Mouse (Mus musculus) embryonic facial prominence, embryonic 14.5 days (tissue): ENCODE results near the gene Rprd1b. TPM values are rescaled to one million over a fixed set of nuclear protein-coding genes. Genes with fewer than 3 reads are reported as not detected.
A peak's percentile ranks its signal among the peaks of the same experiment; 100 is the strongest.

ENCODE experiments used
- ATAC-seq: fragments of 200-750 bp; cut with Nextera tagmentation; 2 replicates; pipeline ENCODE4 v1.8.0; 2017; ENCODE audit warnings: low read depth, moderate number of reproducible peaks, moderate TSS enrichment
- DNase-seq: peaks from one replicate; pipeline ENCODE4 v3.0.0-alpha.2; 2015; ENCODE audit warnings: low spot score
- H3K27ac ChIP-seq: fragments of 300-500 bp; sonication (generic); replicated peaks from 2 replicates; pipeline ENCODE4 v1.5.1; 2014; ENCODE audit warnings: low read depth, mild to moderate bottlenecking, low read length, moderate library complexity
- H3K27me3 ChIP-seq: fragments of 300-500 bp; sonication (generic); replicated peaks from 2 replicates; pipeline ENCODE4 v1.6.1; 2014; ENCODE audit warnings: low read length; ENCODE audit not compliant: control insufficient read depth, insufficient read depth
- H3K36me3 ChIP-seq: fragments of 300-500 bp; sonication (generic); 2 replicates; pipeline ENCODE4 v1.6.1; 2014; ENCODE audit warnings: low read length, mixed read lengths; ENCODE audit not compliant: control insufficient read depth, insufficient read depth
- H3K4me1 ChIP-seq: fragments of 300-500 bp; sonication (generic); 2 replicates; pipeline ENCODE4 v1.6.1; 2014; ENCODE audit warnings: antibody characterized with exemption, low read length; ENCODE audit not compliant: control insufficient read depth, insufficient read depth
- H3K4me2 ChIP-seq: fragments of 300-500 bp; sonication (generic); 2 replicates; pipeline ENCODE4 v1.6.1; 2014; ENCODE audit warnings: low read depth, mild to moderate bottlenecking, low read length, moderate library complexity, mixed read lengths
- H3K4me3 ChIP-seq: fragments of 300-500 bp; sonication (generic); 2 replicates; pipeline ENCODE4 v1.5.1; 2014; ENCODE audit warnings: low read depth, mild to moderate bottlenecking, low read length
- H3K9ac ChIP-seq: fragments of 300-500 bp; sonication (generic); 2 replicates; pipeline ENCODE4 v1.6.1; 2014; ENCODE audit warnings: low read depth, mild to moderate bottlenecking, low read length, moderate library complexity, mixed read lengths
- H3K9me3 ChIP-seq: fragments of 300-500 bp; sonication (generic); 2 replicates; pipeline ENCODE4 v1.6.1; 2016; ENCODE audit warnings: low read length; ENCODE audit not compliant: control insufficient read depth
- WGBS: fragments of 180-500 bp; shearing (Covaris S2); extraction: QIAGEN DNeasy Blood & Tissue Kit; methylation state at CpG from one replicate; pipeline ENCODE4 v1.1.7; 2014; 5-methylcytosine and 5-hydroxymethylcytosine counted together
- polyA plus RNA-seq: library from polyadenylated mRNA; unstranded; fragments of >200 nt; fragmentation: Nextera tagmentation; extraction: Ambion mirVana; gene quantifications from 2 replicates; pipeline ENCODE4 v1.2.1, GENCODE M21; 2014

Rprd1b gene
- polyA plus RNA-seq, 1 experiment from 2014 or later: 32.8 TPM

- Histone ChIP-seq H3K27ac (no peak overlapping the region), H3K36me3 (no peaks in the 10 kb centered on the region), H3K4me3 (no peak overlapping the region), H3K27me3 (peaks cover 11% of the 10 kb centered on the region), H3K9me3 (no peaks in the 10 kb centered on the region), H3K9ac (no peak overlapping the region), H3K4me1 (peaks cover 18% of the 10 kb centered on the region), H3K4me2 (no peak overlapping the region; the same call in 1 of the 2 replicates)
- ATAC-seq (no peak), DNase-seq (no peak)
- 46% methylated on average over 3 of the region's 3 CpGs for WGBS
Observed at GRCm38 (mm10) chr2:158143816-158144215, 115.5 kb downstream of the Rprd1b start.

- Histone ChIP-seq H3K9ac (no peak overlapping the region), H3K4me1 (peaks cover 18% of the 10 kb centered on the region), H3K27ac (no peak overlapping the region), H3K4me3 (no peak overlapping the region), H3K27me3 (peaks cover 11% of the 10 kb centered on the region), H3K9me3 (no peaks in the 10 kb centered on the region), H3K4me2 (no peak overlapping the region; the same call in 1 of the 2 replicates), H3K36me3 (no peaks in the 10 kb centered on the region)
- DNase-seq (no peak), ATAC-seq (no peak)
- WGBS: 61% methylated on average over 8 of the region's 8 CpGs
Observed at GRCm38 (mm10) chr2:158144263-158144662, 116.0 kb downstream of the Rprd1b start.

GRCm38 (mm10) chr2:158144750-158145527 lies 116.6 kb downstream of the Rprd1b start:
- H3K27ac ChIP-seq: no peak overlapping the region
- peaks cover 11% of the 10 kb centered on the region for H3K4me1 ChIP-seq
- no peaks in the 10 kb centered on the region for H3K9me3 ChIP-seq
- peaks cover 11% of the 10 kb centered on the region for H3K27me3 ChIP-seq
- H3K4me2 ChIP-seq: peak overlapping the region; percentile 73
- no peak overlapping the region for H3K9ac ChIP-seq
- WGBS: 84% methylated on average over 6 of the region's 6 CpGs
- DNase-seq (no peak), ATAC-seq (no peak)
- H3K4me3 ChIP-seq: 0 out of 2 replicates have a peak overlapping the region, but pooled peaks have one; percentile 43
- no peaks in the 10 kb centered on the region for H3K36me3 ChIP-seq

GRCm38 (mm10) chr2:158145528-158146065 lies 117.3 kb downstream of the Rprd1b start:
- Histone ChIP-seq H3K4me1 (peaks cover 8% of the 10 kb centered on the region; the same call in 1 of the 2 replicates), H3K9me3 (no peaks in the 10 kb centered on the region), H3K36me3 (no peaks in the 10 kb centered on the region), H3K27me3 (peaks cover 11% of the 10 kb centered on the region), H3K4me2 (peak overlapping the region; percentile 73), H3K27ac (no peak overlapping the region), H3K4me3 (peak overlapping the region; percentile 43), H3K9ac (peak overlapping the region; percentile 69)
- DNase-seq (no peak), ATAC-seq (no peak)
- WGBS: 63% methylated on average over 5 of the region's 5 CpGs

- Histone ChIP-seq H3K4me2 (peak within 1 kb of the TSS; percentile 73), H3K9ac (peak within 1 kb of the TSS; percentile 69), H3K36me3 (no peaks in the 10 kb centered on the region), H3K4me3 (peak within 1 kb of the TSS; percentile 43), H3K27me3 (peaks cover 11% of the 10 kb centered on the region), H3K4me1 (peaks cover 8% of the 10 kb centered on the region; the same call in 1 of the 2 replicates), H3K9me3 (no peaks in the 10 kb centered on the region), H3K27ac (no peak within 1 kb of the TSS)
- DNase-seq: peak; percentile 78
- peak; percentile 87 for ATAC-seq
- 2% methylated on average over 32 of the region's 33 CpGs for WGBS
Observed at GRCm38 (mm10) chr2:158146223-158146622, 117.9 kb downstream of the Rprd1b start, which contains the start of gene Tgm2. TSS of gene Tgm2 (minus strand) at chr2:158146436.

- no peak overlapping the region for H3K4me2 ChIP-seq
- WGBS: 93% methylated on average over 8 of the region's 8 CpGs
- no peaks in the 10 kb centered on the region for H3K9me3 ChIP-seq
- H3K4me3 ChIP-seq: no peak overlapping the region
- H3K27ac ChIP-seq: no peak overlapping the region
- H3K4me1 ChIP-seq: peaks cover 8% of the 10 kb centered on the region
- H3K27me3 ChIP-seq: peaks cover 11% of the 10 kb centered on the region
- no peaks in the 10 kb centered on the region for H3K36me3 ChIP-seq
- ATAC-seq (no peak), DNase-seq (no peak)
- no peak overlapping the region for H3K9ac ChIP-seq
Observed at GRCm38 (mm10) chr2:158146971-158147370, 118.7 kb downstream of the Rprd1b start.

- no peaks in the 10 kb centered on the region for H3K36me3 ChIP-seq
- WGBS: 97% methylated on average over 3 of the region's 3 CpGs
- no peak overlapping the region for H3K4me3 ChIP-seq
- peaks cover 3% of the 10 kb centered on the region for H3K27me3 ChIP-seq
- no peak for DNase-seq
- ATAC-seq: no peak
- no peak overlapping the region for H3K27ac ChIP-seq
- no peaks in the 10 kb centered on the region for H3K9me3 ChIP-seq
- no peak overlapping the region for H3K9ac ChIP-seq
- H3K4me1 ChIP-seq: peaks cover 23% of the 10 kb centered on the region; the same call in 1 of the 2 replicates
- no peak overlapping the region for H3K4me2 ChIP-seq
Observed at GRCm38 (mm10) chr2:158151077-158151476, 122.8 kb downstream of the Rprd1b start.

GRCm38 (mm10) chr2:158152685-158153309 lies 124.5 kb downstream of the Rprd1b start:
- WGBS: 24% methylated on average over 6 of the region's 6 CpGs
- DNase-seq (peak; percentile 60), ATAC-seq (peak; percentile 45)
- Histone ChIP-seq H3K9me3 (no peaks in the 10 kb centered on the region), H3K27me3 (no peaks in the 10 kb centered on the region), H3K36me3 (no peaks in the 10 kb centered on the region), H3K4me3 (no peak overlapping the region), H3K4me1 (peaks cover 20% of the 10 kb centered on the region; the same call in 1 of the 2 replicates), H3K27ac (peak overlapping the region; percentile 68), H3K9ac (no peak overlapping the region), H3K4me2 (peak overlapping the region; percentile 75)
